Mouse (Mus musculus) stomach, postnatal 0 days (tissue): ENCODE measurements around the gene Ip6k2.

ENCODE experiments used
- CTCF ChIP-seq: IDR thresholded peaks from 2 replicates; pipeline ENCODE4 v1.5.1; 2016; ENCODE audit warnings: antibody characterized with exemption, low read depth, mild to moderate bottlenecking, moderate library complexity
- EP300 ChIP-seq: optimal IDR thresholded peaks from 2 replicates; pipeline ENCODE3; 2016; ENCODE audit warnings: antibody characterized with exemption

DNA sequence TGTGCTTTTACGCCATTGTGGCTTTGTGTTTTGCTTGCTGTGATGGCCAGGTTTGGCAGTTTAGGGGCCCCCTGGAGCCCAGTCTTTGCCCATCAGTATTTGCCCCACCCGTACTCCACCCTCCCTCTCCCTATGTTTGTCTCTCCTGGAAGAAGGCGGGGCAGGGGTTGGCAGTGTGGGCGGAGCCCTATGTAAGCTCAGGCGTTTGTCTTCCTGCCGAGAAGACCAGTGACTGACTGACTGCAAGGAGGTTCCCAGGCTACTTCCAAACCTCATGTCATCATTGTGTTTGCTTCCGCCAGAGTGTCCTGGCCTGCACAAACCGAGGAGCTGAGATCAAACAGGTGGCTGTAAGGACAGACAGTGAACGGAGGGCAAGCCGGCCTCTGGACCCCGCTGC lies 12.2 kb downstream of the Ip6k2 start:
- TF ChIP-seq CTCF (no peak), EP300 (no peak)
